Mouse (Mus musculus): ENCODE results near the gene Tmem30a. TPM values are rescaled to one million over a fixed set of nuclear protein-coding genes. Genes with fewer than 3 reads are reported as not detected.

Gene Tmem30a
- total and polyA plus RNA-seq, 3 experiments = 29.7 to 83.6 (median 42.1) TPM

- H3K36me3 ChIP-seq (replicated peaks in 1 of 2; ENCODE audit: control insufficient read depth in 1 of 2, insufficient read depth in 1 of 2, low read length in 1 of 2) = no peaks in the 10 kb centered on the region
- no peaks in the 10 kb centered on the region for H3K79me2 ChIP-seq (replicated peaks; ENCODE audit: control insufficient read depth, extremely low read depth, insufficient read depth, poor library complexity, severe bottlenecking)
- no peak for DNase-seq (ENCODE audit: extremely low read depth)
- TF ChIP-seq HCFC1 (IDR thresholded peaks at IDR 0.05; ENCODE audit: low read depth, low read length) (no peak), ZNF384 (IDR thresholded peaks at IDR 0.05; ENCODE audit: low read depth, low read length) (no peak), POLR2AphosphoS2 (IDR thresholded peaks at IDR 0.05; ENCODE audit: low read depth, low read length) (no peak), USF1 (IDR thresholded peaks at IDR 0.05; ENCODE audit: low read depth, low read length) (no peak), UBTF (IDR thresholded peaks at IDR 0.05; ENCODE audit: low read depth, low read length) (no peak), RCOR1 (conservative IDR thresholded peaks at IDR 0.05; ENCODE audit: low read depth, low read length) (no peak), SMC3 (IDR thresholded peaks at IDR 0.05; ENCODE audit: low read depth, low read length) (no peak), JUND (conservative IDR thresholded peaks at IDR 0.05; ENCODE audit: low read depth, low read length) (no peak), POLR2A (IDR thresholded peaks at IDR 0.05; ENCODE audit: low read depth, low read length) (no peak), ZMIZ1 (IDR thresholded peaks at IDR 0.05; ENCODE audit: low read depth, low read length) (no peak), NRF1 (IDR thresholded peaks at IDR 0.05; ENCODE audit: low read depth, low read length) (no peak), MXI1 (IDR thresholded peaks at IDR 0.05; ENCODE audit: low read depth, low read length) (no peak), CHD1 (IDR thresholded peaks at IDR 0.05; ENCODE audit: low read depth, low read length) (no peak), EP300 (IDR thresholded peaks at IDR 0.05; ENCODE audit: low read length) (no peak), BHLHE40 (IDR thresholded peaks at IDR 0.05; ENCODE audit: low read depth, low read length) (no peak), USF2 (conservative IDR thresholded peaks at IDR 0.05; ENCODE audit: low read depth, low read length) (no peak), SIN3A (IDR thresholded peaks at IDR 0.05; ENCODE audit: low read length) (no peak), MAX (IDR thresholded peaks at IDR 0.05; ENCODE audit: low read length) (no peak), GABPA (IDR thresholded peaks at IDR 0.05; ENCODE audit: insufficient replicate concordance, low read depth, low read length) (no peak)
- no peaks in the 10 kb centered on the region for H3K9me3 ChIP-seq (replicated peaks; ENCODE audit: low read length)
- H3K27me3 ChIP-seq (replicated peaks) = no peaks in the 10 kb centered on the region
- dilution Hi-C loops (cut with MboI; ENCODE audit: extremely low pct_ligation_motif_present, extremely low pct_unique_long_range_greater_than_20kb, low sequenced_read_pairs) (no loop called here), in situ Hi-C loops (cut with MboI; ENCODE audit: low pct_ligation_motif_present, low pct_unique_long_range_greater_than_20kb, low sequenced_read_pairs) (no loop called here)
- no peak overlapping the region for H3K27ac ChIP-seq (ENCODE audit: insufficient read depth, low read depth)
- no peaks in the 10 kb centered on the region for H3K4me1 ChIP-seq (ENCODE audit: control insufficient read depth in 1 of 2, insufficient read depth in 2 of 2)
- H3K9ac ChIP-seq (ENCODE audit: insufficient read depth, low read depth) = no peak overlapping the region
- H3K4me2 ChIP-seq (ENCODE audit: insufficient read depth, low read depth, poor library complexity, severe bottlenecking) = no peak overlapping the region
- no peak overlapping the region for H3K4me3 ChIP-seq (replicated peaks in 1 of 3; ENCODE audit: low read depth in 2 of 3, low read length in 2 of 3, poor library complexity in 1 of 3)
Measured at GRCm38 (mm10) chr9:79823856-79824255, 30.5 kb upstream of the Tmem30a start.

GRCm38 (mm10) chr9:79823438-79823837 is 30.1 kb upstream of the Tmem30a start:
- in situ Hi-C loops (cut with MboI; ENCODE audit: low pct_ligation_motif_present, low pct_unique_long_range_greater_than_20kb, low sequenced_read_pairs) (no loop called here), dilution Hi-C loops (cut with MboI; ENCODE audit: extremely low pct_ligation_motif_present, extremely low pct_unique_long_range_greater_than_20kb, low sequenced_read_pairs) (no loop called here)
- no peak overlapping the region for H3K9ac ChIP-seq (ENCODE audit: insufficient read depth, low read depth)
- H3K9me3 ChIP-seq (replicated peaks; ENCODE audit: low read length) = no peaks in the 10 kb centered on the region
- H3K27ac ChIP-seq (ENCODE audit: insufficient read depth, low read depth) = no peak overlapping the region
- no peaks in the 10 kb centered on the region for H3K36me3 ChIP-seq (replicated peaks in 1 of 2; ENCODE audit: control insufficient read depth in 1 of 2, insufficient read depth in 1 of 2, low read length in 1 of 2)
- no peak overlapping the region for H3K4me3 ChIP-seq (replicated peaks in 1 of 3; ENCODE audit: low read depth in 2 of 3, low read length in 2 of 3, poor library complexity in 1 of 3)
- TF ChIP-seq USF1 (IDR thresholded peaks at IDR 0.05; ENCODE audit: low read depth, low read length) = no peak
- TF ChIP-seq POLR2AphosphoS2 (IDR thresholded peaks at IDR 0.05; ENCODE audit: low read depth, low read length) = no peak
- H3K4me1 ChIP-seq (ENCODE audit: control insufficient read depth in 1 of 2, insufficient read depth in 2 of 2) = no peaks in the 10 kb centered on the region
- no peaks in the 10 kb centered on the region for H3K27me3 ChIP-seq (replicated peaks)
- no peak for DNase-seq (ENCODE audit: extremely low read depth)
- H3K79me2 ChIP-seq (replicated peaks; ENCODE audit: control insufficient read depth, extremely low read depth, insufficient read depth, poor library complexity, severe bottlenecking) = no peaks in the 10 kb centered on the region
- H3K4me2 ChIP-seq (ENCODE audit: insufficient read depth, low read depth, poor library complexity, severe bottlenecking) = no peak overlapping the region

All from CH12.LX (cell line).